Mouse (Mus musculus): ENCODE measurements around the gene Eva1c. TPM values are rescaled to one million over a fixed set of nuclear protein-coding genes. Genes with fewer than 3 reads are reported as not detected.

Eva1c gene
- total and polyA plus RNA-seq, 3 experiments, result 0.92 to 2.1 (median 1.3) TPM

GRCm38 (mm10) chr16:90916040-90916481 is 89.5 kb downstream of the Eva1c start:
- H3K79me2 ChIP-seq (replicated peaks; ENCODE audit: control insufficient read depth, insufficient read depth, low read length), result no peaks in the 10 kb centered on the region
- H3K9ac ChIP-seq (ENCODE audit: low read depth, low read length), result no peak overlapping the region
- peak; percentile 52 to 55 for DNase-seq
- WGBS, result 13% methylated on average over 12 of the region's 12 CpGs
- peaks cover 12% of the 10 kb centered on the region for H3K4me1 ChIP-seq (ENCODE audit: control insufficient read depth, insufficient read depth, low read length)
- H3K4me3 ChIP-seq, result peak overlapping the region; percentile 23
- TF ChIP-seq CTCF (IDR thresholded peaks at IDR 0.05) (no peak), EP300 (IDR thresholded peaks at IDR 0.05; ENCODE audit: insufficient read depth, low read depth, low read length) (no peak), POLR2A (IDR thresholded peaks at IDR 0.05; ENCODE audit: insufficient read depth, low read depth, low read length) (no peak)
- intact Hi-C loops (cut with DNase I), result no loop called here
- H3K27me3 ChIP-seq (ENCODE audit: control insufficient read depth, insufficient read depth, low read length), result no peaks in the 10 kb centered on the region
- H3K36me3 ChIP-seq (ENCODE audit: control insufficient read depth, insufficient read depth, low read length), result no peaks in the 10 kb centered on the region
- H3K27ac ChIP-seq, result peak overlapping the region; percentile 52

GRCm38 (mm10) chr16:90917156-90917555 is 90.6 kb downstream of the Eva1c start:
- no peaks in the 10 kb centered on the region for H3K27me3 ChIP-seq (ENCODE audit: control insufficient read depth, insufficient read depth, low read length)
- H3K4me3 ChIP-seq, result no peak overlapping the region
- TF ChIP-seq CTCF (IDR thresholded peaks at IDR 0.05) (no peak), EP300 (IDR thresholded peaks at IDR 0.05; ENCODE audit: insufficient read depth, low read depth, low read length) (no peak), POLR2A (IDR thresholded peaks at IDR 0.05; ENCODE audit: insufficient read depth, low read depth, low read length) (no peak)
- no peak overlapping the region for H3K9ac ChIP-seq (ENCODE audit: low read depth, low read length)
- no peaks in the 10 kb centered on the region for H3K36me3 ChIP-seq (ENCODE audit: control insufficient read depth, insufficient read depth, low read length)
- no peak overlapping the region for H3K27ac ChIP-seq
- intact Hi-C loops (cut with DNase I), result no loop called here
- DNase-seq, result no peak
- no peaks in the 10 kb centered on the region for H3K79me2 ChIP-seq (replicated peaks; ENCODE audit: control insufficient read depth, insufficient read depth, low read length)
- H3K4me1 ChIP-seq (ENCODE audit: control insufficient read depth, insufficient read depth, low read length), result peaks cover 4% of the 10 kb centered on the region; the same call in 1 of the 2 replicates
- WGBS, result 80% methylated on average over 8 of the region's 8 CpGs

- Histone ChIP-seq H3K79me2 (replicated peaks; ENCODE audit: control insufficient read depth, insufficient read depth, low read length) (no peaks in the 10 kb centered on the region), H3K27me3 (ENCODE audit: control insufficient read depth, insufficient read depth, low read length) (no peaks in the 10 kb centered on the region), H3K4me1 (ENCODE audit: control insufficient read depth, insufficient read depth, low read length) (peaks cover 4% of the 10 kb centered on the region; the same call in 1 of the 2 replicates), H3K36me3 (ENCODE audit: control insufficient read depth, insufficient read depth, low read length) (no peaks in the 10 kb centered on the region), H3K9ac (ENCODE audit: low read depth, low read length) (no peak overlapping the region), H3K27ac (no peak overlapping the region), H3K4me3 (no peak overlapping the region)
- peak; percentile 49 to 76 for DNase-seq
- intact Hi-C loops (cut with DNase I), result no loop called here
- TF ChIP-seq POLR2A (IDR thresholded peaks at IDR 0.05; ENCODE audit: insufficient read depth, low read depth, low read length), result no peak
- TF ChIP-seq EP300 (IDR thresholded peaks at IDR 0.05; ENCODE audit: insufficient read depth, low read depth, low read length), result peak; percentile 84; the same call in 1 of the 2 replicates
- TF ChIP-seq CTCF (IDR thresholded peaks at IDR 0.05), result peak; percentile 52
- WGBS, result 39% methylated on average over 10 of the region's 10 CpGs
Observed at GRCm38 (mm10) chr16:90921471-90922159, 95.1 kb downstream of the Eva1c start.

GRCm38 (mm10) chr16:90924606-90925370 is 98.3 kb downstream of the Eva1c start:
- H3K27ac ChIP-seq, result peak overlapping the region; percentile 52
- H3K9ac ChIP-seq (ENCODE audit: low read depth, low read length), result no peak overlapping the region
- intact Hi-C loops (cut with DNase I), result loop anchor here (2.0 to 5.0 kb wide), 2 partner anchors 96 to 197 kb away; partner anchors contain the start of gene Mis18a
- H3K36me3 ChIP-seq (ENCODE audit: control insufficient read depth, insufficient read depth, low read length), result no peaks in the 10 kb centered on the region
- no peak overlapping the region for H3K4me3 ChIP-seq
- TF ChIP-seq EP300 (IDR thresholded peaks at IDR 0.05; ENCODE audit: insufficient read depth, low read depth, low read length), result peak; percentile 45; the same call in 1 of the 2 replicates
- TF ChIP-seq POLR2A (IDR thresholded peaks at IDR 0.05; ENCODE audit: insufficient read depth, low read depth, low read length), result 0 out of 2 replicates have a peak, but pooled peaks have one; percentile 21
- no peak for TF ChIP-seq CTCF (IDR thresholded peaks at IDR 0.05)
- WGBS, result 61% methylated on average over 13 of the region's 13 CpGs
- DNase-seq, result peak; percentile 58 to 59
- no peaks in the 10 kb centered on the region for H3K27me3 ChIP-seq (ENCODE audit: control insufficient read depth, insufficient read depth, low read length)
- H3K4me1 ChIP-seq (ENCODE audit: control insufficient read depth, insufficient read depth, low read length), result peaks cover 4% of the 10 kb centered on the region; the same call in 1 of the 2 replicates
- no peaks in the 10 kb centered on the region for H3K79me2 ChIP-seq (replicated peaks; ENCODE audit: control insufficient read depth, insufficient read depth, low read length)

- no peaks in the 10 kb centered on the region for H3K36me3 ChIP-seq (ENCODE audit: control insufficient read depth, insufficient read depth, low read length)
- H3K27ac ChIP-seq, result peak overlapping the region; percentile 52
- intact Hi-C loops (cut with DNase I), result loop anchor here (2.0 to 5.0 kb wide), 2 partner anchors 97 to 198 kb away; partner anchors contain the start of gene Mis18a
- DNase-seq, result peak; percentile 67 to 77
- TF ChIP-seq POLR2A (IDR thresholded peaks at IDR 0.05; ENCODE audit: insufficient read depth, low read depth, low read length) (no peak), CTCF (IDR thresholded peaks at IDR 0.05) (peak; percentile 91), EP300 (IDR thresholded peaks at IDR 0.05; ENCODE audit: insufficient read depth, low read depth, low read length) (peak; percentile 67)
- no peak overlapping the region for H3K4me3 ChIP-seq
- 24% methylated on average over 5 of the region's 5 CpGs for WGBS
- H3K27me3 ChIP-seq (ENCODE audit: control insufficient read depth, insufficient read depth, low read length), result no peaks in the 10 kb centered on the region
- H3K9ac ChIP-seq (ENCODE audit: low read depth, low read length), result no peak overlapping the region
- H3K79me2 ChIP-seq (replicated peaks; ENCODE audit: control insufficient read depth, insufficient read depth, low read length), result no peaks in the 10 kb centered on the region
- H3K4me1 ChIP-seq (ENCODE audit: control insufficient read depth, insufficient read depth, low read length), result peaks cover 4% of the 10 kb centered on the region; the same call in 1 of the 2 replicates
Observed at GRCm38 (mm10) chr16:90925461-90925860, 98.9 kb downstream of the Eva1c start.

Measured in heart, adult 2 months (tissue).